Mouse (Mus musculus) CH12.LX (cell line): ENCODE results near the gene Ndufa7. TPM values are rescaled to one million over a fixed set of nuclear protein-coding genes. Genes with fewer than 3 reads are reported as not detected.

Source experiments
- DNase-seq: peaks from one replicate; pipeline ENCODE4 v3.0.0-alpha.2; 2013; ENCODE audit errors: extremely low read depth
- H3K27ac ChIP-seq: 2 replicates; pipeline ENCODE4 v1.5.1; 2012; ENCODE audit warnings: low read depth, mild to moderate bottlenecking, control low read depth, moderate library complexity; ENCODE audit not compliant: insufficient read depth
- H3K27me3 ChIP-seq: replicated peaks from 2 replicates; pipeline ENCODE3; 2012; ENCODE audit warnings: inconsistent platforms
- H3K36me3 ChIP-seq, 2 experiments: replicated peaks in 1 of 2; 2 replicates each; pipeline versions ENCODE3 to v1.6.1; 2012; ENCODE audit warnings: inconsistent platforms in 1 of 2, low read length in 1 of 2, mild to moderate bottlenecking in 1 of 2, mixed read lengths in 1 of 2, moderate library complexity in 1 of 2; ENCODE audit not compliant: control insufficient read depth in 1 of 2, insufficient read depth in 1 of 2
- H3K4me1 ChIP-seq, 2 experiments: 2 replicates each; pipeline ENCODE4 v1.6.1; 2012; ENCODE audit warnings: inconsistent platforms in 1 of 2, moderate library complexity in 1 of 2; ENCODE audit not compliant: insufficient read depth in 2 of 2, control insufficient read depth in 1 of 2
- H3K4me2 ChIP-seq: 2 replicates; pipeline ENCODE4 v1.6.1; 2012; ENCODE audit warnings: low read depth, mild to moderate bottlenecking, control low read depth; ENCODE audit not compliant: poor library complexity, insufficient read depth, severe bottlenecking
- H3K4me3 ChIP-seq, 3 experiments: fragments of 150-350 bp in 1 of 3; sonication (generic) in 1 of 3; replicated peaks in 1 of 3; 2 replicates each; pipeline versions ENCODE3 to v1.5.1; 2011 to 2012; ENCODE audit warnings: low read depth in 2 of 3, low read length in 2 of 3, mild to moderate bottlenecking in 2 of 3, moderate library complexity in 2 of 3, control low read depth in 1 of 3, improper control_type of control experiment in 1 of 3, inconsistent platforms in 1 of 3, mixed read lengths in 1 of 3; ENCODE audit not compliant: poor library complexity in 1 of 3
- H3K79me2 ChIP-seq: replicated peaks from 2 replicates; pipeline ENCODE4 v1.6.1; 2012; ENCODE audit warnings: mild to moderate bottlenecking, moderate library complexity; ENCODE audit not compliant: control insufficient read depth, poor library complexity, insufficient read depth, severe bottlenecking; ENCODE audit errors: extremely low read depth
- H3K9ac ChIP-seq: 2 replicates; pipeline ENCODE4 v1.6.1; 2012; ENCODE audit warnings: low read depth, mild to moderate bottlenecking, control low read depth, moderate library complexity; ENCODE audit not compliant: insufficient read depth
- H3K9me3 ChIP-seq: replicated peaks from 2 replicates; pipeline ENCODE3; 2012; ENCODE audit warnings: low read length, inconsistent platforms, mixed read lengths
- CTCF ChIP-seq, 2 experiments: IDR thresholded peaks in 1 of 2; conservative IDR thresholded peaks in 1 of 2; 2 replicates each; pipeline ENCODE4 v1.5.1; 2011 to 2012; ENCODE audit warnings: low read depth in 2 of 2, low read length in 2 of 2, improper control_type of control experiment in 1 of 2, inconsistent platforms in 1 of 2, mild to moderate bottlenecking in 1 of 2, moderate library complexity in 1 of 2
- E2F4 ChIP-seq: IDR thresholded peaks from 2 replicates; pipeline ENCODE4 v1.6.1; 2011; ENCODE audit warnings: low read depth, low read length, improper control_type of control experiment; ENCODE audit not compliant: insufficient replicate concordance
- EP300 ChIP-seq: IDR thresholded peaks from 2 replicates; pipeline ENCODE4 v1.6.1; 2011; ENCODE audit warnings: low read length, improper control_type of control experiment
- JUN ChIP-seq: IDR thresholded peaks from 2 replicates; pipeline ENCODE4 v1.6.1; 2011; ENCODE audit warnings: low read depth, mild to moderate bottlenecking, low read length, improper control_type of control experiment, moderate library complexity; ENCODE audit not compliant: insufficient read depth
- JUND ChIP-seq: conservative IDR thresholded peaks from 2 replicates; pipeline ENCODE4 v1.6.1; 2011; ENCODE audit warnings: low read depth, low read length, improper control_type of control experiment
- MAZ ChIP-seq: IDR thresholded peaks from 2 replicates; pipeline ENCODE4 v1.6.1; 2012; ENCODE audit warnings: low read depth, mild to moderate bottlenecking, inconsistent platforms, low read length, improper control_type of control experiment, moderate library complexity
- MYC ChIP-seq: IDR thresholded peaks from 2 replicates; pipeline ENCODE4 v1.6.1; 2011; ENCODE audit warnings: low read depth, mild to moderate bottlenecking, improper control_type of control experiment, low read length
- NELFE ChIP-seq: IDR thresholded peaks from 2 replicates; pipeline ENCODE4 v1.6.1; 2011; ENCODE audit warnings: low read depth, low read length, improper control_type of control experiment
- RAD21 ChIP-seq: IDR thresholded peaks from 2 replicates; pipeline ENCODE4 v1.6.1; 2011; ENCODE audit warnings: low read depth, mild to moderate bottlenecking, low read length, improper control_type of control experiment, moderate library complexity
- SMC3 ChIP-seq: IDR thresholded peaks from 2 replicates; pipeline ENCODE4 v1.6.1; 2011; ENCODE audit warnings: low read depth, low read length, improper control_type of control experiment
- TBP ChIP-seq: conservative IDR thresholded peaks from 2 replicates; pipeline ENCODE4 v1.6.1; 2011; ENCODE audit warnings: low read depth, low read length, improper control_type of control experiment
- USF1 ChIP-seq: IDR thresholded peaks from 2 replicates; pipeline ENCODE4 v1.6.1; 2014; ENCODE audit warnings: low read depth, mild to moderate bottlenecking, inconsistent platforms, low read length, improper control_type of control experiment
- USF2 ChIP-seq: conservative IDR thresholded peaks from 2 replicates; pipeline ENCODE4 v1.6.1; 2011; ENCODE audit warnings: low read depth, low read length, improper control_type of control experiment
- ZC3H11A ChIP-seq: IDR thresholded peaks from 2 replicates; pipeline ENCODE4 v1.6.1; 2012; ENCODE audit warnings: low read depth, mild to moderate bottlenecking, inconsistent platforms, low read length, improper control_type of control experiment
- ZKSCAN1 ChIP-seq: IDR thresholded peaks from 2 replicates; pipeline ENCODE4 v1.6.1; 2012; ENCODE audit warnings: low read depth, inconsistent platforms, low read length, improper control_type of control experiment, borderline replicate concordance
- ZMIZ1 ChIP-seq: IDR thresholded peaks from 2 replicates; pipeline ENCODE4 v1.6.1; 2012; ENCODE audit warnings: low read depth, mild to moderate bottlenecking, inconsistent platforms, low read length, improper control_type of control experiment
- dilution Hi-C: fragments of 300-500 bp; cut with MboI; formaldehyde crosslinking; loops from 2 replicates; pipeline ENCODE4 v1.14.3; 2020; ENCODE audit warnings: low sequenced_read_pairs; ENCODE audit not compliant: extremely low pct_unique_long_range_greater_than_20kb, extremely low pct_ligation_motif_present
- in situ Hi-C: fragments of 300-500 bp; cut with MboI; formaldehyde crosslinking; loops from 3 replicates; pipeline ENCODE4 v1.14.3; 2019; ENCODE audit warnings: low sequenced_read_pairs, low pct_ligation_motif_present, low pct_unique_long_range_greater_than_20kb, mixed read lengths
- polyA plus RNA-seq: library from polyadenylated mRNA; unstranded; fragments of >175 nt; gene quantifications from 2 replicates; pipeline ENCODE4 v1.2.1, GENCODE M21; 2012; ENCODE audit warnings: low read depth; ENCODE audit not compliant: insufficient read length
- total RNA-seq, 2 experiments: library from RNA; depleted of rRNA; stranded (reverse); fragments of 300-350 nt in 1 of 2; fragments of >200 nt in 1 of 2; gene quantifications; 2 replicates each; pipeline ENCODE4 v1.2.3; 2012 to 2014

Ndufa7 gene
- total and polyA plus RNA-seq, 3 experiments: 164 to 364 (median 194) TPM

- Histone ChIP-seq H3K27me3 (peaks cover 1% of the 10 kb centered on the region), H3K36me3 (no peaks in the 10 kb centered on the region), H3K4me1 (no peaks in the 10 kb centered on the region), H3K9me3 (no peaks in the 10 kb centered on the region), H3K9ac (no peak overlapping the region), H3K27ac (no peak overlapping the region), H3K79me2 (no peaks in the 10 kb centered on the region), H3K4me2 (no peak overlapping the region)
- no peak for DNase-seq
- dilution Hi-C loops: no loop called here
- in situ Hi-C loops: no loop called here
- TF ChIP-seq SMC3 (peak; percentile 52), RAD21 (peak; percentile 67), ZC3H11A (no peak), JUND (no peak), JUN (no peak), TBP (no peak), NELFE (no peak), ZMIZ1 (no peak), USF1 (no peak), ZKSCAN1 (no peak), USF2 (no peak), EP300 (no peak), CTCF (conservative IDR thresholded peaks at IDR 0.05 in 1 of 2, IDR thresholded peaks at IDR 0.05 in 1 of 2; ENCODE audit: low read depth in 2 of 2, low read length in 2 of 2) (peak in 1 of 2 experiments; percentile 65; a peak in 2 of 4 replicates), E2F4 (no peak), MAZ (no peak), MYC (0 out of 2 replicates have a peak, but pooled peaks have one; percentile 24)
- TF ChIP-seq, all 38 proteins: peak for 4
- no peak overlapping the region for H3K4me3 ChIP-seq
These were observed 26.1 kb upstream of the Ndufa7 start for GRCm38 (mm10) chr17:33798306-33798705.

- H3K4me1 ChIP-seq: peaks cover 3% of the 10 kb centered on the region in 2 experiments
- TF ChIP-seq JUND: no peak
- TF ChIP-seq TBP: 0 out of 2 replicates have a peak, but pooled peaks have one; percentile 41
- DNase-seq: no peak
- H3K4me2 ChIP-seq: no peak overlapping the region
- H3K27ac ChIP-seq: no peak overlapping the region
- H3K9me3 ChIP-seq: no peaks in the 10 kb centered on the region
- H3K79me2 ChIP-seq: no peaks in the 10 kb centered on the region
- H3K36me3 ChIP-seq: no peaks in the 10 kb centered on the region
- H3K4me3 ChIP-seq: no peak overlapping the region
- no peak overlapping the region for H3K9ac ChIP-seq
- dilution Hi-C loops (no loop called here), in situ Hi-C loops (no loop called here)
- H3K27me3 ChIP-seq: no peaks in the 10 kb centered on the region
These were observed 25.1 kb upstream of the Ndufa7 start for GRCm38 (mm10) chr17:33799277-33799676.
